Mouse (Mus musculus) adrenal gland, postnatal 14 days (tissue): ENCODE measurements around the gene Carmil1. TPM values are rescaled to one million over a fixed set of nuclear protein-coding genes. Genes with fewer than 3 reads are reported as not detected.

Experiments used
- DNase-seq: peaks from one replicate; pipeline ENCODE4 v3.0.0; 2021; ENCODE audit warnings: mixed read lengths
- total RNA-seq: library from RNA; stranded (reverse); gene quantifications from 2 replicates; pipeline ENCODE4 v1.2.3, GENCODE M21; 2021

Carmil1 gene
- total RNA-seq, 1 experiment from 2014 or later: 33.2 TPM

DNA sequence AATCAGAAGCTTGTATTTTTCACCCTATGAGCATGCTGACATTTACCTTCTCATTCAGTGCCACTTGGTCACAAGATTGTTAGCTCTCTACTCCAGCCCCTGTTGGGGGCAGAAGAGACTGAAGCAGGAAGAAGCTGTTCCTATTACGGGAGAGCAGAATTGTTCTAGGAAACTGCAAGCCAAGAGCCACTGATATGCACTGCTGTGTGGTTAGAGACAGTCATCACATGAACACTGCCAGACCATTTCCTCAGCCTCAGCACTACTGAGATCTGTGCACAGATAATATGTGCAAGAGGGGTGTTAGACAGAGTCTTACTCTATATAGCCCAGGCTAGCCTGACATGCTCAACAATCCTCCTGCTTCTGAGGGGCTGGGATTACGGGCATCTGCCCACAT is 69.4 kb downstream of the Carmil1 start:
- no peak for DNase-seq

DNA sequence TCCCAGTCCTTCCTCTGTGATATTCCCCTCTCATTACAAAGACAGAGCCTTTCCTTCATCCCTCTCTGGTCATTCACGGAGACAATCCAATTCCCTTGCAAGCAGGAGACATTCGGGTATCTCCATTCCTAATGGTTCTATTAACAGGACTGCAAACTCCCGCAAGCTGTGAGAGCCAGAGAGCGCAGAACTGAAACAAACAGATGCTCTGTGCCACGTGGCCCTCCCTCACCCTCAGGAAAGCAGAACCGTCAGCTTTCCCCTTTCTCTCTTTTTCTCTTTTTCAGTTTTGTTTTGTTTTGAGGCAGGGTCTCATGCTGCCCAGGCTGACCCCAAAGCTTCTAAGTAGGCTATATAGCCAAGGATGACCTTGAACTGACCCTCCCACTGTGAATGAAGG is 74.5 kb downstream of the Carmil1 start:
- no peak for DNase-seq

- no peak for DNase-seq
Observed at GRCm38 (mm10) chr13:24202314-24202713, 78.3 kb downstream of the Carmil1 start.

- peak; percentile 20 for DNase-seq
Observed at GRCm38 (mm10) chr13:24199861-24200543, 80.6 kb downstream of the Carmil1 start.

DNA sequence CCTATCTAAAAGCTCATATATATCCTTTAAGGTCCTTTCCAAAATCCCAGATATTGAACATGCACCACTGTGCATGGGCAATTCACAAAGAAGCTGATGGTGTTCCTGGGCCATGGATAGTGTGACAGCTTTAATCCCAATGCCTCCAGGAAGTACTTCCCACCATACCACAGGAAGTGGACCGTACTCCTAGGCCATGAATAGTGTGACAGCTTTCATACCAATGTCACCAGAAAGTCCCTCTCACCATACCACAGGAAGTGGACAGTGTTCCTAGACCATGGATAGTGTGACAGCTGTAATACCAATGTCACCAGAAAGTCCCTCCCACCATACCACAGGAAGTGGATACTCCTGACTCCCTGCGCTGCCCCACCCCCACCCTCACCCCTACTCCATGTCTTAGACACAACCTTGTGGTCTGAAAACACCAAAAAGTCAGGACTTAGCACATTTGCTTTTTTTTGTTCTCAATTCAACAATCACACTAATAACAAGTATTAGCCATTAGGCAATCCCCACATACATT is 82.1 kb downstream of the Carmil1 start:
- no peak for DNase-seq

DNA sequence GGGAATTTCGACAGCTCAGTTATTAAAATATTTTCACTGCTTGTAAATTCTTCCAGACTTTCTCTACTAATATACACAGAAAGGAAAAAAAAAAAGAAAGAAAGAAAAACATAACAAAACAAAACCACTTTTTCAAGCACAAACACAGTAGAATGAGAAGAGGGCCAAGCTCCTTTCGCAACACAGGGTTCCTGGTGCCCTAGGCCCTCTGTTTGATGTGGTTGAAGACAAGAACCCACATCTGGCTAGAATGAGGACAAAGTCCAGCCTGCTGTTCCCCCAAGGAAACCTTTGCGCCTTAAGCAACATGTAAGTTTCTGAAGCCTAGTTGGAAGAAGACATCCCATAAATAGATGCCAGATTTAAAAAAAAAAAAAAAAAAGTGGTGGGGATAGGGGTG is 85.2 kb downstream of the Carmil1 start:
- no peak for DNase-seq

GRCm38 (mm10) chr13:24194018-24194417 is 86.6 kb downstream of the Carmil1 start:
- DNase-seq: no peak

DNA sequence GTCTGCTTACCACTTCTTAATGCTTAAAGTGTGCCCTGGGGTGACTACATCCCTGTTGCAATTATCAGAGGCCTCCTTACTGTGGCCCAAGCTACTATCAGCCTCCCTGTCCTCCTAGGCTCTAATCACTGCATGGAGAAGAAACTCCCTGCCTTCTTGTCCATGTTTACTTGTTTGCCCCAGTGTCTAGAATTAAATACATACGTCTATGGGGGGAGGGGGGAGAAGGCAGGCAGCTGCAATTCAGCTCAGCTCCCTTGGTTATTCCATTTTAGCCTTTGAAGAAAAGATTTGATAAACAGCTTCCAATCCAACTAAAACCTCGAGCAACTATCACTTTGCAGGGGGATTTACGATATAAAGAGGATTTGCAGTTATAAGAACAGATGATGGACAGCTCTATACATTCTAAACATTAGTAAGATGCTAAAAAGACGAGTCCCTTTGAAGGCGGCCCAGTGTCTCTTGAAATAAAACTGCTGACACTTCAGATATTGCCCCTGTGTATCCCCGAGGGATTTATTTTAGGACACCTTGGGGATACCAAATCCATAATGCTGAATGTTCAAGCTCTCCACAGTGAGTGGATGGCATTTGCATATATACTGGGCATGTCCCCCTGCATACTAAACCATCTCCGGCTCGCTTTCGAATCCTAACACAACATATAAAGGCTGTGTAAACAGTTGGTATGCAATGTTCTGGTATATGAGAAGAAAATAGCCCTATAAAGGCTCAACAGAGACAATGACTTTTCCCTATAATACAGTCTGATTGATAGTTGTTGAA is 89.5 kb downstream of the Carmil1 start:
- DNase-seq: no peak

- no peak for DNase-seq
Observed at GRCm38 (mm10) chr13:24187026-24187425, 93.6 kb downstream of the Carmil1 start.

DNA sequence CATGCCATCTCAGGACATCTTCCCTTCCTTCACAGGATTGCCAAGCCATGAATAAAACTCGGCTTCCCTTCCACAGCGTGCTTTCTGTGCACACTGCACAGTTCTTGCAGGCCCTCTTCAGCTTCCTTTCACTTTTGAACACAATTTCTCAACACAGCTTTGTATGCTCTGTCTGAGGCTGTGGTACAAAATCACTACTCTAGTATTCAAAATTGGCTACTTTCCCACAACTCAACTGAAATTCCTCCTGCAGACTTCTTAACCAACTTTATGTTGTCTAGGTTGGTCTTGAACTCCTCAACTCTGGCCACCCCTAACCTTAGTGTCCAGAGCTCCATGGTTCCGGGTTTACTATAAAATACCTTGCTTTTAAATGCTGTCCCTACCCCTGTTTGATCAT is 95.0 kb downstream of the Carmil1 start:
- no peak for DNase-seq

- DNase-seq: no peak
Observed at GRCm38 (mm10) chr13:24182878-24183277, 97.7 kb downstream of the Carmil1 start.

- no peak for DNase-seq
Observed at GRCm38 (mm10) chr13:24179538-24179937, 101.1 kb downstream of the Carmil1 start.

GRCm38 (mm10) chr13:24177600-24177999 is 103.0 kb downstream of the Carmil1 start:
- DNase-seq: no peak

DNA sequence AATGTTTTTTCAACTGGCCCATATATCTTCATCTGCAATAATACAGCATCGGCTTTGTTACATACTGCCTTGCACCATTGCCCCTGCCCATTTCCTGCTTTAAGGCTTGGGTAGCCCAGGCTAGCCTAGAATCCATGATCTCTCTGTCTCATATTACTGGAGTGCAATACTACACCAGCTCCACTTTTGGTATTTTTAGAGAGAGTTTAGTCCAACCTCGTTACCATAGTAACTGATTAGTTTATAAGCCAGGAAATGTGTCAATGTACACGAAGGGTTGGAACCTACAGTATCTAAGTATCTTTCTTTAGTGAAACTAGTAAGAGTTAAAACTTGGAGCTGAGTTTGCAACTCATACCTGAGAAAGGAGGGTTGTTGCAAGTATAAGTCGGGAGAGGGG is 103.8 kb downstream of the Carmil1 start:
- DNase-seq: no peak

- DNase-seq: no peak
Observed at GRCm38 (mm10) chr13:24169658-24170057, 110.9 kb downstream of the Carmil1 start.

DNA sequence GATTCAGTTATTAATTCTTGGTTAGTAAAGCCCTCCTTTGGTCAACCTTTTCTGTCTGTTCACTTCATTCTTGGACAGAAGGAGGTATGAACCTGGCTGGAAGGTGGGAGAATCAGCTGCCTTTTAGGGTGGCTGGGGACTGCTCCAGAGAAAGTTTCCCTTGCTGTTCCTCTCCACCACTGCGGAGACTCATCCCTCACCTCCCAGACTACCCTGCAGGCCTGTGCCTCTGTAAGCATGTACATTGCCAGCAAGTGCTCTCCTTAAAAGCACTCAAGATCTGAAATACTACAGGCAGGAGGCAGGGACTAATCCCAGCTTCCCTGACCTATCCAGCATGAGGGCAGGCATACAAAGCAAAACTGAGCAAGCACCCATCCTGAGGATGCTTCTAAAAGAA is 117.2 kb downstream of the Carmil1 start:
- no peak for DNase-seq

GRCm38 (mm10) chr13:24161105-24161504 is 119.5 kb downstream of the Carmil1 start:
- DNase-seq: no peak

DNA sequence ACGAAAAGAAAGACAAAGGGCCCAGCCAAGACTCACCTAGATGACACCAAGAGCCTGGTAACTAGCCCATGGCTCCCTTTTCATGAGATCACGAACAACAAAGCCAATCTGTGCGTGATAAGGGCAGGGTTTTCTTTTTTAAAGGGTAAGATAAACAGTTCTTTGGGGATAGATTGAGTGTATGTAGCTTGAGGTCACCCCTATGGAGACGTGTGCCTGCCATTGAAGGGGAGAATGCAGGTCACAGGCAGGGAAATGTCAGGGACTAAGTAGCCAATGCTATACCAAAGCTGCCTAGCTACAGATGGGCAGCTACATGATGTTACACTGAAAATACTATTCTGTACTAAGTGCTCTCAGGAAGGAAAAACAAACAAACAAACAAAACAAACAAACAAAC is 120.6 kb downstream of the Carmil1 start:
- no peak for DNase-seq

DNA sequence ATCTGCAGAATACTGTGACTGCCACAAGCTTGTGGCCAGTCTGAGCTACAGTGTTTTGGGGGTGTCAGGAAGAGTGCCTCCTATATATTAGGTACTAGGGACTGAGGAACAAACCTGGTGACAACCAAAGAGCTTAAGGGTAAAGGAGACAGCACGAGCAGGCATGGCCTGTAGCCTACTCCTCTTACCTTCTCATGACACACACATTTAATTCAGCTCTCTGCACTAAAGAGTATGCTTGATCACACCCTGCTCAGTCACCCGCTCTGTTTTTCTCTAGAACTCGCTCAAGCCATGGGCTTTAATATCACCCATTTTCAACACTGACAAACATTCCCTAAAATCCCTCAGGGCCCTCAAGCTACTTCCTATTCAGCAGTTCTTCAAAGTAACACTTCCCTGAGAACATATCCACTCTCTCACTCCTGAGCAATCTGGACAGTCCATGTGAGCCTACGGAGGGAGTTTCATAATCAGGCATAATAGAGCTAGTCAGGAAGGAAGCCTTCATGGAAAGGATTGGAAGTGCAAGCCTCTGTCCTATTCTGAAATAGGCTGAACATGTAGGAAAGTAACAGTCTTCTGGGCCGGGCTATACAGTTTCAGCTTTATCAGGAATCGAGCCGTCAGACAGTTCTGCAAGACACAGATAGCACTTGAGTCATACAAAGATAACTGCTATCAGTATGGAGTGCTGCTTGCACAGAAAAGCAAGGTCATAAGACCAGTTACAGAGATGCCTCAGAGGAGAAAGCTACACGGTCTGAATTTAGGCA is 121.2 kb downstream of the Carmil1 start:
- no peak for DNase-seq

DNA sequence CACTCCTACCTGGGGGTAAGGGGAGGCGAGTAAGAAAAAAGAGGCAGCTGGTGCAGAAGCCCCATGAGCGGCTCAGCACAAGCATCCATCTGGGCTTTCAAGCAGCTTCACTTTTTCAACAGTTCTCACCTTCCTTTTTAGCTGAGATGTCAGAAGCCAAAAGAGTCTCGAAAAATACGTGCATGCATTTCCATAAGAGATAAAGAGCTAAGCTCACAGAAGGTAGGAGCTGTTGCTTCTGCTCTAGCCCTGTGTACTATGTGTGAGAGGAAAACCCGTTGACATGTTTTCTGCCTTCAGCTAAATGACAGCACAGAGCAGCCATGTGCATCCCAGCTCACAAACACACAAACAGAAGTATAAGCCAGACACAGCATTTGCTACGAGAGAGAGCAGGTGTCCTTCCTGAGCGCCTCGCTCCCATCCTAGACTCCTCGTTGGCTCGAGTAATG is 123.0 kb downstream of the Carmil1 start:
- DNase-seq: no peak

DNA sequence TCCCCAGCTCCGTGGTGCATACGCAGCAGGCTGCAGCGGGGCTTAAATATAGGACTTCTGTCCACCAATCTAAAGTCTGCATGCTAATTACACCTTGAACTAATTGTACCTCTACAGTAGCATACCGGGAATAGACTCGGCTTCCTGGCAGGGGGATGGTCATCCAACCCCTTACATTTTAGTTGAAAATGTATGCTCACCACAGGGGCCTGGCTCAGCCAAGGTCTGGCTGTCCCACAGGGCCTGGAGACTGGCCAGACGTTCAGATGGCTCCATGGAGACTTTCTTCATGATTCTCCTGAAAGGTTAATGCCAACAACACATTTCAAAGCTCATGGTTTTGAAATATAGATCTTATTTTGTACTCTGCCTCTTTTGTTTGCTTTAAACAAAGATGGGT is 125.4 kb downstream of the Carmil1 start:
- peak; percentile 17 for DNase-seq

GRCm38 (mm10) chr13:24154281-24155061 is 126.1 kb downstream of the Carmil1 start:
- DNase-seq: no peak
